Mouse (Mus musculus) layer of hippocampus, adult 18-20 months (tissue): ENCODE measurements at regions not wholly inside any gene's neighbourhood (a gene's known extent, or its start where the extent isn't known, plus 50 kb on each side); places are given as distances from the start of the nearest gene placed in this dataset.

Experiments
- DNase-seq, 2 experiments: peaks; one replicate each; pipeline ENCODE4 v3.0.0; 2022; ENCODE audit warnings: low spot score in 2 of 2

GRCm38 (mm10) chr12:68882503-68882902, 276.5 kb downstream of the Rps29 start:
- no peak for DNase-seq

DNA sequence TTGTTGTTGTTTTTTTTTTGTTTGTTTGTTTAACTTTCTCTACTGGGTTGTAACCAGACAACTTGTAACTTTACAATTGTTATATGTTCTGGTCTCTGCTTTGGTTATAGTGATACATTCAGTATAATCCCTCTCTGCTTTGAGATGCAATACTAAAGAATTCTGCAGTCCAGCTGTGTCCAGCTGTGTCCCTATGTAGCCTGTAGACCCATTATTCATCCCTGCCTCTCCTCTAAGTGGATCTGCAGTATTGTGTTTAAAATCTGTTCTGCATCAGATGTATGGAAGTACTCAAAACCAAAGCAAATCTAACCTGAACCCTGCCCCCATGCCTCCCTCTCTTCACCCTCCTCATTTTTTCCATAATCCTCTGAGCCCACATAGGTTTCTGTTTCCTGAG, 279.6 kb downstream of the Rps29 start:
- DNase-seq, result no peak

DNA sequence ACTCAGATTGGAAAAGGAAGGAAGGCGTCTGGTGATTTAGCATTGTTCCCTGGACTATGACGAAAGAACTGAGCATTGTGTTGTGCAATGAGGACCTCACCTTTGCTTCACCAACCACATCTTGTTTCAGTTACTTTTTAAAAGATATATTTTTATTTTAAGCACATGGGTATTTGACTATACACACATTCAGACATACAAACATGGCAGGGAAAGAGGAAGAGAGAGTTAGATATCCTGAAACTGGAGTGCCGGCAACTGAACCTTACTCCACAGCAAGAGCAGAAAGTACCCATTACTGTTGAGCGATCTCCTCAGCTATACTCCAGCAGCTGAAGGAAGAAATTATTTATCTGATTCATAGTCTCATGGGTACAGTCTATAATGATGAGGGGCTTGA, 287.7 kb downstream of the Rps29 start:
- no peak for DNase-seq

GRCm38 (mm10) chr12:68862991-68863356, 296.0 kb downstream of the Rps29 start:
- DNase-seq, result no peak

DNA sequence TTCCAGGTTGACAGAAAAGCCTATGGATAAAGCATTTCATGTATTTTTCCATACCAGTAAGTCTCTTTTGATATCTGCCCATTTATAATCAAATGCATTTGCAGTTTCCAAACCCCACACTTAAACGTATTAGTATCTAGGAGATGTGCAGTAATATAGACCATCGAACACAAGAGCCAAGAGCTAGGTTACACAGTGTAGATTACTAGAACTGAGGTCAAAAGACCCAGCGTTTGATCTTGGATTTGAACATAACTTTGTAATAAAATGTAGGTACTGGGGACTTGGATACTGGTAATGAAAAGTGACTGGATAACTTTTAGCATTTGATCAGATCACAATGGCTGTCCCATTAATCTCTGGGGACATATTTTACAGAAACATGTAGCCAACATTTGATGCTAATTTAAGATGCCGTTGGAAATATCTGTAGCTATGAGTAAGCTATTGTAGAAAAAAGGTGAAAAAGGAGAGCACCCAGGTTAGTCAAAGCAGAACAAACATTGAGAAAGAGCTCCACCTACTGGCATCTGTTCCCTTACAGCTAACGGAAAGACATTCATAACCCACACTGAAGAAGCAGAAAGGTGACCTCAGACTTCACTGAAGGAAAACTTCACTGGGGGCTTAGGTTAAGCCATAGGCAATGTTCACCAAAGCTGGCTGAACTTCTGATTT, 296.5 kb downstream of the Rps29 start:
- peak in 1 of 2 experiments; percentile 73 for DNase-seq

GRCm38 (mm10) chr12:68860332-68860731, 298.7 kb downstream of the Rps29 start:
- no peak for DNase-seq

- no peak for DNase-seq
These were observed 309.3 kb downstream of the Rps29 start for GRCm38 (mm10) chr12:68849616-68850140.

DNA sequence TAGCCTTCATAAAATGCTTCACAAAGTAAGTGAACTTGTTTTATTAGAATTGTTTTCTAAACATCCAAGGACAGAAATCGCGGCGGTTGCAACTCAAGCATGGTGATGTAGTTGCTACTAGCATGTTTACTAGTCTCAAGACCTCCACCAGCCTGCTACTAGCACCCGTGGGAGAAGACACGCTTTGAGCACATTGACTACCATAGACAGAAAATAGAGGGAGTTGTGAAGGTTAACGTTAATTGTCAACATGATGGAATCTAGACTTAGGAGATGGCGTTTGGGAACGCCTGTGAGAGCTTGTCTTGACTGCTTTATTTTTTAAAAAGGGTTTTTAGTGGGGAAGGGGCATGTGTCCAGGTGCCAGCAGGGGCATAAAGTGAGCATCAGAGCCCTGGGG, 318.2 kb downstream of the Rps29 start:
- no peak for DNase-seq

GRCm38 (mm10) chr12:68840156-68840555, 318.8 kb downstream of the Rps29 start:
- DNase-seq, result no peak

DNA sequence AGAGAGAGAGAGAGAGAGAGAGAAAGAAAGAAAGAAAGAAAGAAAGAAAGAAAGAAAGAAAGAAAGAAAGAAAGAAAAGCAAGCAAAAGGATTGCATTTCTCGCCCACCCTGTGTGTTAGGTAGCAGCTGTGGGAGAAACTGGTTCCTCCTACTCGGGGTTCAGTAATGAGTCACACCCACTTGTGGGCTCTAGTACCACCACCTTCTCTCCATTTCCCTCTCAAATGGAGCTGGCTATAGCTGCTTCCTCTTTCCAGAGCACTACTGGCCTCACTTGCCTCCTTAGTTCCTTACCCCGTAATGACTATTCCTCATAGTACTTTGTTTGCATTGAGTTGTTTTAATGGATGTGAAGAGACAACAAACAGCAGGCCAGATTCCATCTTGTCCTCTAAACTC, 323.0 kb downstream of the Rps29 start:
- DNase-seq, result no peak

GRCm38 (mm10) chr12:68833914-68834313, 325.1 kb downstream of the Rps29 start:
- peak in 1 of 2 experiments; percentile 4 for DNase-seq

GRCm38 (mm10) chr12:68829404-68829803, 329.6 kb downstream of the Rps29 start:
- DNase-seq, result no peak

DNA sequence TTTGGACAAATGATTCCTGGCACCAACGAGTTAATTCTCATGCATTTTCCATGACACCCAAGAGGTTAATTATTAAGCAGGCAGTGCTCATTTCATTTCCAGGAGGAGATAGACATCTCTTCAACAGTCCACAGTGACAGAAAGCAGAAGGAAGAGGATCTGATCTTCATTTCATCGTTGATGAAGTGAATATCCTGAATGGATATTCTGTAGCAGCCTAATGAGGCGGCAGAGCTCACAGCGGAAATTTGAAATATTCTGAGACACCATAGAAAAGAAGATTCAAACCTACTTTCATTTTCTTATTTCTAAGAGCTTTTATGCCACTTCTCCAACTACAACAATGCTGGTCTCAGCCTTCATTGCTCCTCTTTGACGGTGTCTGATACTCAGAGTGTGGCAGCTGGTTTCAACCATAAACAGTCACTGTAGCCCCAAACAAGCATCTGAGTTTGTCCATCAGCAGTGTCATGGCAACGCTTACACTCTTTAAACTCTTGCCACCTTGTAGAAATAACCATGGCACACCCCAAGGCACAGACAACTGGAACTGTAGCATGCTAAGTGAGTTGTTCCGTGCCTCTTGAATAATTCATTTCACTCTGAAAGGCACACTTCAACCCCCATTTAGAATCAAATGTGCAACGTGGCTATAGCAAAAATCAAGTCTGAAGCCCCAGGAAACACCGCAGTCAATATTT, 331.3 kb downstream of the Rps29 start:
- no peak for DNase-seq

DNA sequence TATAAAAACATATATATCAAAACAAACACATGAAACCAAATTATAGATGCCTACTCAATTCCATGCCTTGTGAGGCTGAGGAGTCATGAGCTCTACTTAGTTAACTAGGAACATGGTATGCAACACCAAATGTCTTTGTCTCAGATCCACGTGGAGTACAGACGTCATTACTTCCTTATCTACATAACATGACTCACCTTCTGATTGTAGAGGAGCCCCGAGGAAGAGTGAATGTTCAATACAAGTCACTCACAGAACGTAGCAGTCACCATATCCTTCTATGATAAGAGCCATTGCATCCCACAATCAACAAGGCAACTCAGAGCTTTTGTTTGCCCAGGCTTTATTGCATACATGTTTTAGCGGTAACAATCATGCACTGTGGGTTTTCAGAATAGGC, 364.6 kb downstream of the Rps29 start:
- no peak for DNase-seq

DNA sequence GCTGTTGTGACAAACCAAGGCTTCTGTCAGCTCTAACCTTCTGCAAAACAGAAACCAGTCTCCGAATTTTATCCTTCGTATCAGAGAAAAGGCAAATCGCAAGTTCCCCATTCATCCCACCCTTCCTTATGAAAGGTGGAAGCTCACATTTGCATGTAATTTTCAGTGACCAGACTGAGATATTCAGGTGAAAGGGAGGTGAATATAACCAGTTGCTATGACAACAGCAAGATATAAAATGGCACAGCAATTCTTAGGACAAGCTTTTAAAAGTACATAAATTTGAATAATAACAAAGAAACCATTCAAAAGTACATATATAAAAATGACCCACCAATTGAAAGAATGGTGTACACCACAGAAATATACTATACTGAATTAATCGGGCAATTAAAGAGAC, 375.4 kb downstream of the Rps29 start:
- no peak for DNase-seq

DNA sequence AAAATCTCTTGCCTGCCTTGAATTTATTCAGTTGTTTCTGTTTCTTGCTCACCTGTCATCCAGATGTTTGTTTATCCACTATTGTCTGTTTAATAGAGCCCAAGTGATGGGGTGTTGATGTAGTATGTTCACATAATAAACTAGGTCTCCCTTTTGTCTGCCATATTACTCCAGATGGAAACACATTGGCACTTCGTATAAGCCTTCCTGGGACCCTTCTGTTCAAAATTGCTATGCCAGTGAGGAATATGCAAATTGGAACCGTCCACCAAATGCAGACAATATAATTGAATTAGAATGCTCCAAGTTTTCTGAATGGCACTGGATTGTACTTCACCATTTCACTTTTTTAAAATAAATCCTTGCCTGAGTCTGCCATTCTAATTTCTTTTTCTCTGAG, 383.5 kb downstream of the Rps29 start:
- peak in 1 of 2 experiments; percentile 4 for DNase-seq

GRCm38 (mm10) chr12:68774800-68775199, 384.2 kb downstream of the Rps29 start:
- DNase-seq, result no peak

GRCm38 (mm10) chr12:68758263-68759020, 400.5 kb downstream of the Rps29 start:
- DNase-seq, result peak in 1 of 2 experiments; percentile 32

DNA sequence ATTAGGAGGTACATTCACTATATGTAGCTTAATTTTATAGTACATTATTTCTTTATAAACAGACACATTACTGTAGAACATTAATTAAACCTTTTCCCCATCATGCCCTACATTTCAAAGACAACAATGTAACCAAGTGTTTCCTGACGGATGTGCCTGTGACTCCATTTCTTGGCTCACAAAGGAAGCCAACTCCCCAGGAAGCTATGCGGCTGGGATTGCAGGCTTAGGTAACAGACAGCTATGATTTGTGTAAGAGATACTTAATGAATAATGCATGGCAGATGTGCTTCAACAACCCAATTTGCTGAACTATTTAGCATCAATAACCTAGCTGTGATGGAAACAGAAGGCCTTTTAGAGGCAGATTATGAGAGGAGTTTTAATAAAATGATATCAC, 430.1 kb downstream of the Rps29 start:
- DNase-seq, result no peak

DNA sequence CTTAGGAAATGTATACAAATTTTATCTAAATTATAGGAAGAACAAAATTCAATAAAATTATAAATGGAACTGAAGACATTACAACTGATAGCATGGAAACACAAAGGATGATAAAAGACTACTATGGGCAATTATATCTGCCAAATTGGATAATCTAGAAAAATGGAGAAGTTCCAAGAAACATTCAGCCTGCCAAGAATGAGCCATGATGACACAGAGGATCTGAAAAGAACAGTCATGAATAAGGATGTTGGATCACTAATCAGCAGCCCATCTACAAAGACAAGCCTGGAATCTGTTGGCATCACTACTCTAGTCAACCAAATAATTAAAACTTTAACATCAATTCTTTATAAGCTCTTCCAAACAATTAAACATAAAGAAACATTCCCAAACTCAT, 440.0 kb downstream of the Rps29 start:
- no peak for DNase-seq

- DNase-seq, result no peak
These were observed 464.4 kb downstream of the Rps29 start for GRCm38 (mm10) chr12:68694275-68695267.
